25 mouse cellular contexts compared by ENCODE assay signal in the genomic region with DNA sequence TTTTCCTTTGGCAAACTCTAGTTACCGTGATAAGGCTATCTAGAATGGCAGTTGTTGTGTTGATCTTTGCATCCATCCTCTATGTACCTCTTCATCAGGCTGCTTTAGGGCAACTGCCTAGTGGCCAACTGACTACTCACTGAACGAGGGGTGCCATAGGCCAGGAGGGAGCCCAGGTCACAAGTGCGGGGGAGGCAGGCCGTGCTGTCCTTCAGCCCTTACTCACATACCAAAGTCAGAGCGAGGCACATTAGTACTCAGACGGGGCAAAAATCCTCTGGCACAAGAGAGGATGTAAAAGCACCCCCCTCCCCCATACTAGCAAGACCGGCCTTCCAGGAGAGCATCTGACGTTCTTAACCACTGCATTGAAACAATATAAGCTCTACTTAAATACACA.
"Had no signal": no experiment of that assay in that cellular context is flagged by ENCODE, and none has a peak within 500 bp of the region (broad histone marks: within the 10 kb centered on the region; RNA-seq: fewer than 3 reads in every experiment).

No protein-coding gene starts in this region.

- H3K4me1 ChIP-seq: heart, embryonic 13.5 days; heart, embryonic 15.5 days; hindbrain, embryonic 10.5 days; hindbrain, embryonic 12.5 days; intestine, embryonic 15.5 days; limb, embryonic 10.5 days had no signal

- H3K9me3 ChIP-seq: heart, embryonic 13.5 days; heart, embryonic 15.5 days; hindbrain, embryonic 10.5 days; hindbrain, embryonic 12.5 days; intestine, embryonic 15.5 days; limb, embryonic 10.5 days; limb, embryonic 12.5 days had no signal

- H3K36me3 ChIP-seq: heart, embryonic 13.5 days; heart, embryonic 15.5 days; hindbrain, embryonic 10.5 days; hindbrain, embryonic 12.5 days; intestine, embryonic 15.5 days; limb, embryonic 10.5 days; limb, embryonic 12.5 days had no signal

- DNase-seq: gastrocnemius, adult 2 months; gastrocnemius, postnatal 10 days; gastrocnemius, postnatal 25 days; heart, adult 2 months; heart, postnatal 14 days; heart, postnatal 36 days; kidney, adult 18-20 months; kidney, adult 8-10 months; kidney, postnatal 10 days; kidney, postnatal 25 days; kidney, postnatal 4 days had no signal

- H3K27ac ChIP-seq: gastrocnemius, adult 2 months; heart, adult 2 months; heart, embryonic 13.5 days; heart, embryonic 15.5 days; hindbrain, embryonic 10.5 days; hindbrain, embryonic 12.5 days; hindbrain, embryonic 14.5 days; intestine, embryonic 15.5 days; layer of hippocampus, adult 2 months; left cerebral cortex, adult 2 months; limb, embryonic 10.5 days had no signal

- ATAC-seq: hindbrain, embryonic 16.5 days; inflammation-experienced regulatory T-cells, adult 6 months; intestine, embryonic 15.5 days; intestine, postnatal 0 days had no signal

- H3K9ac ChIP-seq: heart, embryonic 13.5 days; heart, embryonic 15.5 days; hindbrain, embryonic 12.5 days; hindbrain, embryonic 14.5 days; intestine, embryonic 15.5 days; limb, embryonic 12.5 days had no signal

- H3K4me2 ChIP-seq: heart, embryonic 11.5 days; heart, embryonic 13.5 days; heart, embryonic 15.5 days; hindbrain, embryonic 12.5 days; hindbrain, embryonic 14.5 days; intestine, embryonic 15.5 days; limb, embryonic 12.5 days had no signal

- H3K27me3 ChIP-seq: heart, embryonic 13.5 days; heart, embryonic 15.5 days; hindbrain, embryonic 12.5 days; intestine, embryonic 15.5 days; limb, embryonic 12.5 days had no signal

- H3K4me3 ChIP-seq: gastrocnemius, adult 2 months; heart, adult 2 months; heart, embryonic 13.5 days; heart, embryonic 15.5 days; hindbrain, embryonic 10.5 days; hindbrain, embryonic 12.5 days; intestine, embryonic 15.5 days; layer of hippocampus, adult 2 months; left cerebral cortex, adult 2 months; limb, embryonic 10.5 days; limb, embryonic 12.5 days had no signal
